Mouse (Mus musculus) gastrocnemius, postnatal 4 days (tissue): ENCODE measurements around the gene Slc6a17. TPM values are rescaled to one million over a fixed set of nuclear protein-coding genes. Genes with fewer than 3 reads are reported as not detected.

ENCODE experiments used
- DNase-seq, 2 experiments: peaks; one replicate each; pipeline ENCODE4 v3.0.0; 2021 to 2022; ENCODE audit warnings: low spot score in 2 of 2, mixed read lengths in 2 of 2
- long read RNA-seq, 2 experiments: library from polyadenylated mRNA; stranded (forward); transcript quantifications; one replicate each; pipeline ENCODE4 v2.0.0; 2021
- total RNA-seq, 2 experiments: library from RNA; stranded (reverse); gene quantifications; 2 replicates each; pipeline ENCODE4 v1.2.3; 2021

Gene Slc6a17
- total RNA-seq: 1 to 10 TPM; 1.2 to 1.4 TPM
- long read RNA-seq, experiment 1: 0 reads
- long read RNA-seq, experiment 2: 0 reads

GRCm38 (mm10) chr3:107517631-107518108, at the start of gene Slc6a17:
Gene Slc6a17, minus strand, starts transcription at chr3:107518018.
- DNase-seq: peak in 1 of 2 experiments; percentile 37

- no peak for DNase-seq
Measured at GRCm38 (mm10) chr3:107565331-107565730, 47.5 kb upstream of the Slc6a17 start.

- DNase-seq: no peak
Measured at GRCm38 (mm10) chr3:107563880-107564279, 46.1 kb upstream of the Slc6a17 start.

- no peak for DNase-seq
Measured at GRCm38 (mm10) chr3:107562591-107562990, 44.8 kb upstream of the Slc6a17 start.

GRCm38 (mm10) chr3:107562104-107562503, 44.3 kb upstream of the Slc6a17 start:
- DNase-seq: no peak

GRCm38 (mm10) chr3:107559183-107559582, 41.4 kb upstream of the Slc6a17 start:
- peak; percentile 41 to 78 for DNase-seq

- no peak for DNase-seq
Measured at GRCm38 (mm10) chr3:107558740-107559139, 40.9 kb upstream of the Slc6a17 start.

GRCm38 (mm10) chr3:107554842-107555241, 37.0 kb upstream of the Slc6a17 start, which contains the start of gene Ubl4b:
Gene Ubl4b, minus strand, starts transcription at chr3:107555073.
- DNase-seq: no peak

- DNase-seq: peak in 1 of 2 experiments; percentile 65
Measured at GRCm38 (mm10) chr3:107550409-107551049, 32.7 kb upstream of the Slc6a17 start.

GRCm38 (mm10) chr3:107546956-107547355, 29.1 kb upstream of the Slc6a17 start:
- DNase-seq: no peak

- no peak for DNase-seq
Measured at GRCm38 (mm10) chr3:107545716-107546412, 28.0 kb upstream of the Slc6a17 start.

GRCm38 (mm10) chr3:107545278-107545677, 27.5 kb upstream of the Slc6a17 start:
- no peak for DNase-seq

- DNase-seq: no peak
Measured at GRCm38 (mm10) chr3:107543158-107544080, 25.6 kb upstream of the Slc6a17 start.

- no peak for DNase-seq
Measured at GRCm38 (mm10) chr3:107542584-107542983, 24.8 kb upstream of the Slc6a17 start.

- no peak for DNase-seq
Measured at GRCm38 (mm10) chr3:107537504-107537889, 19.7 kb upstream of the Slc6a17 start.

- no peak for DNase-seq
Measured at GRCm38 (mm10) chr3:107536810-107537503, 19.1 kb upstream of the Slc6a17 start.

- no peak for DNase-seq
Measured at GRCm38 (mm10) chr3:107534951-107535350, 17.1 kb upstream of the Slc6a17 start.

- no peak for DNase-seq
Measured at GRCm38 (mm10) chr3:107533532-107533931, 15.7 kb upstream of the Slc6a17 start.

GRCm38 (mm10) chr3:107530581-107530980, 12.8 kb upstream of the Slc6a17 start:
- DNase-seq: no peak

GRCm38 (mm10) chr3:107529182-107529581, 11.4 kb upstream of the Slc6a17 start:
- DNase-seq: no peak
